Mouse (Mus musculus) C2C12 (cell line): ENCODE results near the gene Slc48a1.

Experiments
- CTCF ChIP-seq: IDR thresholded peaks from one replicate; pipeline ENCODE4 v1.5.1; 2011; ENCODE audit not compliant: control insufficient read depth, insufficient read depth, insufficient read length
- MAX ChIP-seq: IDR thresholded peaks from one replicate; pipeline ENCODE4 v1.6.1; 2011; ENCODE audit warnings: mild to moderate bottlenecking, control low read depth
- USF1 ChIP-seq: IDR thresholded peaks from one replicate; pipeline ENCODE4 v1.6.1; 2011; ENCODE audit warnings: low read depth, mild to moderate bottlenecking, control low read depth, moderate library complexity

DNA sequence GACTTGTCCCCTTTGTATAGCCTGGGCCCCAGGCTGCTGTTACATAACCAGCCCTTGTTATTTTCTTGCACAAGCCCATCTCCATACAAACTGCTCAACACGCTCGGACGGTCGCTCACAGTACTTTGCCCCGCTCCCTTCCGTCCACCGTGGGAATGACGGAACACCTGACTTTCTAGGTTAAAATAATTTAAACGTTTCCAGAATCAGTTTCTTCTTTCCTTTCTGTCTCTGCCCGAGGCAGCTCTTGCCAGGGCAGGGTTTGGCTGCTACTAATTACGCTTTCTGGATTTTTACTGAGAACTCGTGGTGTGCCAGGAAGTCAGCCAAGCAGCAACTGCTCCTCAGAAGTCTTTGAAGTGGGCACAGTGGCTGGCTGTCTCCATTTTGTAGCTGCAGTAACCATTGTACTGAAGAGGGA, 2.3 kb downstream of the Slc48a1 start:
- TF ChIP-seq CTCF (no peak), MAX (no peak), USF1 (no peak)
